Mouse (Mus musculus): ENCODE measurements at regions not wholly inside any gene's neighbourhood (a gene's known extent, or its start where the extent isn't known, plus 50 kb on each side); places are given as distances from the start of the nearest gene placed in this dataset.
A peak's percentile ranks its signal among the peaks of the same experiment; 100 is the strongest.

- Histone ChIP-seq H3K4me3 (no peak overlapping the region), H3K4me2 (no peak overlapping the region), H3K36me3 (no peaks in the 10 kb centered on the region), H3K27ac (no peak overlapping the region), H3K9me3 (no peaks in the 10 kb centered on the region), H3K27me3 (no peaks in the 10 kb centered on the region), H3K4me1 (no peaks in the 10 kb centered on the region), H3K9ac (no peak overlapping the region)
- ATAC-seq (ENCODE audit: borderline replicate concordance, extremely low read depth, low FRiP score, low TSS enrichment): no peak
- 64% methylated on average over 3 of the region's 3 CpGs for WGBS
Measured at GRCm38 (mm10) chr11:64579826-64580225, 143.4 kb upstream of the F930015N05Rik start.

GRCm38 (mm10) chr11:64586056-64586455 is 149.6 kb upstream of the F930015N05Rik start:
- no peak overlapping the region for H3K4me3 ChIP-seq
- H3K27ac ChIP-seq: no peak overlapping the region
- H3K9ac ChIP-seq: no peak overlapping the region
- no peaks in the 10 kb centered on the region for H3K27me3 ChIP-seq
- no peaks in the 10 kb centered on the region for H3K9me3 ChIP-seq
- no peaks in the 10 kb centered on the region for H3K36me3 ChIP-seq
- 82% methylated on average over 6 of the region's 6 CpGs for WGBS
- H3K4me1 ChIP-seq: no peaks in the 10 kb centered on the region
- no peak for ATAC-seq (ENCODE audit: borderline replicate concordance, extremely low read depth, low FRiP score, low TSS enrichment)
- no peak overlapping the region for H3K4me2 ChIP-seq

GRCm38 (mm10) chr11:64587034-64587710 is 150.7 kb upstream of the F930015N05Rik start:
- WGBS: 71% methylated on average over 7 of the region's 7 CpGs
- H3K27ac ChIP-seq: no peak overlapping the region
- no peak overlapping the region for H3K4me3 ChIP-seq
- H3K4me2 ChIP-seq: no peak overlapping the region
- no peaks in the 10 kb centered on the region for H3K4me1 ChIP-seq
- ATAC-seq (ENCODE audit: borderline replicate concordance, extremely low read depth, low FRiP score, low TSS enrichment): no peak
- no peak overlapping the region for H3K9ac ChIP-seq
- H3K36me3 ChIP-seq: no peaks in the 10 kb centered on the region
- H3K27me3 ChIP-seq: no peaks in the 10 kb centered on the region
- H3K9me3 ChIP-seq: no peaks in the 10 kb centered on the region

- Histone ChIP-seq H3K9me3 (no peaks in the 10 kb centered on the region), H3K4me2 (no peak overlapping the region), H3K4me1 (no peaks in the 10 kb centered on the region), H3K36me3 (no peaks in the 10 kb centered on the region), H3K27ac (no peak overlapping the region), H3K4me3 (no peak overlapping the region), H3K27me3 (no peaks in the 10 kb centered on the region), H3K9ac (no peak overlapping the region)
- WGBS: 39% methylated on average over 13 of the region's 13 CpGs
- ATAC-seq (ENCODE audit: borderline replicate concordance, extremely low read depth, low FRiP score, low TSS enrichment): no peak
Measured at GRCm38 (mm10) chr11:64587751-64588600, 151.5 kb upstream of the F930015N05Rik start.

GRCm38 (mm10) chr11:64588601-64588989 is 152.1 kb upstream of the F930015N05Rik start:
- Histone ChIP-seq H3K27ac (no peak overlapping the region), H3K4me2 (no peak overlapping the region), H3K36me3 (no peaks in the 10 kb centered on the region), H3K9ac (no peak overlapping the region), H3K9me3 (no peaks in the 10 kb centered on the region), H3K4me3 (no peak overlapping the region), H3K27me3 (no peaks in the 10 kb centered on the region), H3K4me1 (no peaks in the 10 kb centered on the region)
- no peak for ATAC-seq (ENCODE audit: borderline replicate concordance, extremely low read depth, low FRiP score, low TSS enrichment)
- 50% methylated on average over 6 of the region's 6 CpGs for WGBS

GRCm38 (mm10) chr11:64589026-64589425 is 152.6 kb upstream of the F930015N05Rik start:
- no peak overlapping the region for H3K9ac ChIP-seq
- H3K4me2 ChIP-seq: no peak overlapping the region
- no peak overlapping the region for H3K27ac ChIP-seq
- WGBS: 76% methylated on average over 7 of the region's 7 CpGs
- no peak for ATAC-seq (ENCODE audit: borderline replicate concordance, extremely low read depth, low FRiP score, low TSS enrichment)
- H3K4me3 ChIP-seq: no peak overlapping the region
- no peaks in the 10 kb centered on the region for H3K36me3 ChIP-seq
- no peaks in the 10 kb centered on the region for H3K9me3 ChIP-seq
- H3K4me1 ChIP-seq: no peaks in the 10 kb centered on the region
- no peaks in the 10 kb centered on the region for H3K27me3 ChIP-seq

GRCm38 (mm10) chr11:64590091-64590490 is 153.6 kb upstream of the F930015N05Rik start:
- H3K9ac ChIP-seq: no peak overlapping the region
- no peaks in the 10 kb centered on the region for H3K27me3 ChIP-seq

GRCm38 (mm10) chr11:64592253-64592652 is 155.8 kb upstream of the F930015N05Rik start:
- H3K27me3 ChIP-seq: no peaks in the 10 kb centered on the region
- ATAC-seq (ENCODE audit: borderline replicate concordance, extremely low read depth, low FRiP score, low TSS enrichment): no peak
- WGBS: 83% methylated on average over 2 of the region's 2 CpGs

More at GRCm38 (mm10) chr11:64590091-64590490, 153.6 kb upstream of the F930015N05Rik start:
- Histone ChIP-seq H3K4me3 (no peak overlapping the region), H3K4me1 (no peaks in the 10 kb centered on the region), H3K4me2 (no peak overlapping the region), H3K36me3 (no peaks in the 10 kb centered on the region), H3K9me3 (no peaks in the 10 kb centered on the region), H3K27ac (no peak overlapping the region)
- 77% methylated on average over 4 of the region's 4 CpGs for WGBS
- ATAC-seq (ENCODE audit: borderline replicate concordance, extremely low read depth, low FRiP score, low TSS enrichment): no peak

GRCm38 (mm10) chr11:64597305-64597704 is 160.9 kb upstream of the F930015N05Rik start:
- no peak for ATAC-seq (ENCODE audit: borderline replicate concordance, extremely low read depth, low FRiP score, low TSS enrichment)
- H3K4me3 ChIP-seq: no peak overlapping the region
- H3K27me3 ChIP-seq: no peaks in the 10 kb centered on the region
- H3K4me2 ChIP-seq: no peak overlapping the region
- no peaks in the 10 kb centered on the region for H3K36me3 ChIP-seq
- no peak overlapping the region for H3K9ac ChIP-seq
- H3K9me3 ChIP-seq: no peaks in the 10 kb centered on the region
- no peak overlapping the region for H3K27ac ChIP-seq
- H3K4me1 ChIP-seq: peaks cover 22% of the 10 kb centered on the region
- WGBS: 77% methylated on average over 4 of the region's 4 CpGs

More at GRCm38 (mm10) chr11:64592253-64592652, 155.8 kb upstream of the F930015N05Rik start:
- Histone ChIP-seq H3K4me3 (no peak overlapping the region), H3K9ac (no peak overlapping the region), H3K4me2 (no peak overlapping the region), H3K36me3 (no peaks in the 10 kb centered on the region), H3K27ac (no peak overlapping the region), H3K4me1 (no peaks in the 10 kb centered on the region), H3K9me3 (no peaks in the 10 kb centered on the region)

GRCm38 (mm10) chr11:64599178-64599577 is 162.7 kb upstream of the F930015N05Rik start:
- no peak overlapping the region for H3K4me2 ChIP-seq
- H3K9me3 ChIP-seq: no peaks in the 10 kb centered on the region
- H3K27me3 ChIP-seq: no peaks in the 10 kb centered on the region
- peak; percentile 86 for ATAC-seq (ENCODE audit: borderline replicate concordance, extremely low read depth, low FRiP score, low TSS enrichment)
- H3K36me3 ChIP-seq: no peaks in the 10 kb centered on the region
- peak overlapping the region; percentile 54 for H3K27ac ChIP-seq
- no peak overlapping the region for H3K9ac ChIP-seq
- H3K4me1 ChIP-seq: peaks cover 22% of the 10 kb centered on the region
- H3K4me3 ChIP-seq: no peak overlapping the region
- WGBS: 13% methylated on average over 3 of the region's 3 CpGs

- H3K9me3 ChIP-seq: no peaks in the 10 kb centered on the region
- peak overlapping the region; percentile 34; the same call in 1 of the 2 replicates for H3K27ac ChIP-seq
- H3K4me1 ChIP-seq: peaks cover 22% of the 10 kb centered on the region
- no peak overlapping the region for H3K4me2 ChIP-seq
- no peaks in the 10 kb centered on the region for H3K36me3 ChIP-seq
- no peak overlapping the region for H3K4me3 ChIP-seq
- H3K9ac ChIP-seq: no peak overlapping the region
- ATAC-seq (ENCODE audit: borderline replicate concordance, extremely low read depth, low FRiP score, low TSS enrichment): peak; percentile 92
- 22% methylated on average over 10 of the region's 10 CpGs for WGBS
- no peaks in the 10 kb centered on the region for H3K27me3 ChIP-seq
Measured at GRCm38 (mm10) chr11:64600201-64601102, 164.0 kb upstream of the F930015N05Rik start.
